Mouse (Mus musculus): Measurements from ENCODE around the gene Tmod2. TPM values are rescaled to one million over a fixed set of nuclear protein-coding genes. Genes with fewer than 3 reads are reported as not detected.

The Tmod2 gene
- polyA plus RNA-seq, 1 experiment from 2014 or later: 17.1 TPM

- WGBS: 26% methylated on average over 16 of the region's 16 CpGs
- Histone ChIP-seq H3K36me3 (ENCODE audit: control insufficient read depth, insufficient read depth, low read length) (no peaks in the 10 kb centered on the region), H3K27me3 (ENCODE audit: control insufficient read depth, insufficient read depth, low read length) (peaks cover 4% of the 10 kb centered on the region; the same call in 1 of the 2 replicates), H3K27ac (ENCODE audit: low read length) (no peak overlapping the region), H3K9me3 (replicated peaks; ENCODE audit: control insufficient read depth, low read length) (no peaks in the 10 kb centered on the region), H3K4me2 (ENCODE audit: low read depth, low read length) (peak overlapping the region; percentile 85), H3K4me3 (replicated peaks; ENCODE audit: low read length) (peak overlapping the region; percentile 72), H3K9ac (ENCODE audit: low read length) (no peak overlapping the region), H3K4me1 (ENCODE audit: control insufficient read depth, insufficient read depth, low read length) (peaks cover 3% of the 10 kb centered on the region; the same call in 1 of the 2 replicates)
- no peak for ATAC-seq (ENCODE audit: insufficient read depth, low FRiP score)
These were observed 1.2 kb downstream of the Tmod2 start for GRCm38 (mm10) chr9:75609965-75610364.

GRCm38 (mm10) chr9:75609505-75609904, 1.6 kb downstream of the Tmod2 start:
- H3K4me2 ChIP-seq (ENCODE audit: low read depth, low read length): no peak overlapping the region
- whole genome bisulfite sequencing: 47% methylated on average over 1 of the region's 1 CpGs
- no peak overlapping the region for H3K9ac ChIP-seq (ENCODE audit: low read length)
- H3K4me3 ChIP-seq (replicated peaks; ENCODE audit: low read length): no peak overlapping the region
- H3K9me3 ChIP-seq (replicated peaks; ENCODE audit: control insufficient read depth, low read length): no peaks in the 10 kb centered on the region
- H3K4me1 ChIP-seq (ENCODE audit: control insufficient read depth, insufficient read depth, low read length): peaks cover 3% of the 10 kb centered on the region; the same call in 1 of the 2 replicates
- no peak for ATAC-seq (ENCODE audit: insufficient read depth, low FRiP score)
- H3K27me3 ChIP-seq (ENCODE audit: control insufficient read depth, insufficient read depth, low read length): peaks cover 4% of the 10 kb centered on the region; the same call in 1 of the 2 replicates
- H3K27ac ChIP-seq (ENCODE audit: low read length): no peak overlapping the region
- H3K36me3 ChIP-seq (ENCODE audit: control insufficient read depth, insufficient read depth, low read length): no peaks in the 10 kb centered on the region

GRCm38 (mm10) chr9:75607496-75607895, 3.6 kb downstream of the Tmod2 start:
- ATAC-seq (ENCODE audit: insufficient read depth, low FRiP score): no peak
- Histone ChIP-seq H3K9ac (ENCODE audit: low read length) (no peak overlapping the region), H3K27ac (ENCODE audit: low read length) (no peak overlapping the region), H3K27me3 (ENCODE audit: control insufficient read depth, insufficient read depth, low read length) (peaks cover 4% of the 10 kb centered on the region; the same call in 1 of the 2 replicates), H3K4me3 (replicated peaks; ENCODE audit: low read length) (no peak overlapping the region), H3K4me1 (ENCODE audit: control insufficient read depth, insufficient read depth, low read length) (peaks cover 3% of the 10 kb centered on the region; the same call in 1 of the 2 replicates), H3K9me3 (replicated peaks; ENCODE audit: control insufficient read depth, low read length) (no peaks in the 10 kb centered on the region), H3K36me3 (ENCODE audit: control insufficient read depth, insufficient read depth, low read length) (no peaks in the 10 kb centered on the region), H3K4me2 (ENCODE audit: low read depth, low read length) (no peak overlapping the region)
- 91% methylated on average over 4 of the region's 4 CpGs for WGBS

- WGBS: 22% methylated on average over 12 of the region's 12 CpGs
- H3K9ac ChIP-seq (ENCODE audit: low read length): no peak overlapping the region
- H3K27ac ChIP-seq (ENCODE audit: low read length): no peak overlapping the region
- no peak for ATAC-seq (ENCODE audit: insufficient read depth, low FRiP score)
- H3K27me3 ChIP-seq (ENCODE audit: control insufficient read depth, insufficient read depth, low read length): no peaks in the 10 kb centered on the region
- H3K4me2 ChIP-seq (ENCODE audit: low read depth, low read length): peak overlapping the region; percentile 31
- H3K4me3 ChIP-seq (replicated peaks; ENCODE audit: low read length): no peak overlapping the region
- H3K36me3 ChIP-seq (ENCODE audit: control insufficient read depth, insufficient read depth, low read length): no peaks in the 10 kb centered on the region
- H3K9me3 ChIP-seq (replicated peaks; ENCODE audit: control insufficient read depth, low read length): no peaks in the 10 kb centered on the region
- H3K4me1 ChIP-seq (ENCODE audit: control insufficient read depth, insufficient read depth, low read length): no peaks in the 10 kb centered on the region; the same call in 1 of the 2 replicates
These were observed 9.6 kb downstream of the Tmod2 start for GRCm38 (mm10) chr9:75601510-75601909.

- ATAC-seq (ENCODE audit: insufficient read depth, low FRiP score): peak; percentile 31; the same call in 1 of the 2 replicates
- Histone ChIP-seq H3K9ac (ENCODE audit: low read length) (no peak overlapping the region), H3K27me3 (ENCODE audit: control insufficient read depth, insufficient read depth, low read length) (no peaks in the 10 kb centered on the region), H3K36me3 (ENCODE audit: control insufficient read depth, insufficient read depth, low read length) (no peaks in the 10 kb centered on the region), H3K4me1 (ENCODE audit: control insufficient read depth, insufficient read depth, low read length) (no peaks in the 10 kb centered on the region; the same call in 1 of the 2 replicates), H3K9me3 (replicated peaks; ENCODE audit: control insufficient read depth, low read length) (no peaks in the 10 kb centered on the region), H3K27ac (ENCODE audit: low read length) (no peak overlapping the region), H3K4me3 (replicated peaks; ENCODE audit: low read length) (no peak overlapping the region), H3K4me2 (ENCODE audit: low read depth, low read length) (no peak overlapping the region)
- WGBS: 60% methylated on average over 7 of the region's 7 CpGs
These were observed 10.8 kb downstream of the Tmod2 start for GRCm38 (mm10) chr9:75600166-75600934.

- H3K4me2 ChIP-seq (ENCODE audit: low read depth, low read length): no peak overlapping the region
- H3K27ac ChIP-seq (ENCODE audit: low read length): peak overlapping the region; percentile 14; the same call in 1 of the 2 replicates
- no peak overlapping the region for H3K9ac ChIP-seq (ENCODE audit: low read length)
- 37% methylated on average over 5 of the region's 5 CpGs for WGBS
- ATAC-seq (ENCODE audit: insufficient read depth, low FRiP score): peak; percentile 63; the same call in 1 of the 2 replicates
- H3K4me1 ChIP-seq (ENCODE audit: control insufficient read depth, insufficient read depth, low read length): no peaks in the 10 kb centered on the region; the same call in 1 of the 2 replicates
- H3K9me3 ChIP-seq (replicated peaks; ENCODE audit: control insufficient read depth, low read length): no peaks in the 10 kb centered on the region
- no peaks in the 10 kb centered on the region for H3K27me3 ChIP-seq (ENCODE audit: control insufficient read depth, insufficient read depth, low read length)
- no peaks in the 10 kb centered on the region for H3K36me3 ChIP-seq (ENCODE audit: control insufficient read depth, insufficient read depth, low read length)
- no peak overlapping the region for H3K4me3 ChIP-seq (replicated peaks; ENCODE audit: low read length)
These were observed 11.8 kb downstream of the Tmod2 start for GRCm38 (mm10) chr9:75599191-75599841.

- H3K4me1 ChIP-seq (ENCODE audit: control insufficient read depth, insufficient read depth, low read length): no peaks in the 10 kb centered on the region; the same call in 1 of the 2 replicates
- no peaks in the 10 kb centered on the region for H3K27me3 ChIP-seq (ENCODE audit: control insufficient read depth, insufficient read depth, low read length)
- H3K9me3 ChIP-seq (replicated peaks; ENCODE audit: control insufficient read depth, low read length): no peaks in the 10 kb centered on the region
- no peak overlapping the region for H3K4me2 ChIP-seq (ENCODE audit: low read depth, low read length)
- no peak overlapping the region for H3K4me3 ChIP-seq (replicated peaks; ENCODE audit: low read length)
- no peak for ATAC-seq (ENCODE audit: insufficient read depth, low FRiP score)
- H3K27ac ChIP-seq (ENCODE audit: low read length): no peak overlapping the region
- WGBS: 82% methylated on average over 4 of the region's 4 CpGs
- H3K36me3 ChIP-seq (ENCODE audit: control insufficient read depth, insufficient read depth, low read length): no peaks in the 10 kb centered on the region
- no peak overlapping the region for H3K9ac ChIP-seq (ENCODE audit: low read length)
These were observed 13.5 kb downstream of the Tmod2 start for GRCm38 (mm10) chr9:75597596-75597995.

- no peaks in the 10 kb centered on the region; the same call in 1 of the 2 replicates for H3K4me1 ChIP-seq (ENCODE audit: control insufficient read depth, insufficient read depth, low read length)
- H3K9ac ChIP-seq (ENCODE audit: low read length): no peak overlapping the region
- no peak overlapping the region for H3K4me3 ChIP-seq (replicated peaks; ENCODE audit: low read length)
- 85% methylated on average over 13 of the region's 13 CpGs for WGBS
- no peaks in the 10 kb centered on the region for H3K27me3 ChIP-seq (ENCODE audit: control insufficient read depth, insufficient read depth, low read length)
- no peak overlapping the region for H3K27ac ChIP-seq (ENCODE audit: low read length)
- no peak for ATAC-seq (ENCODE audit: insufficient read depth, low FRiP score)
- H3K36me3 ChIP-seq (ENCODE audit: control insufficient read depth, insufficient read depth, low read length): no peaks in the 10 kb centered on the region
- H3K9me3 ChIP-seq (replicated peaks; ENCODE audit: control insufficient read depth, low read length): no peaks in the 10 kb centered on the region
- no peak overlapping the region for H3K4me2 ChIP-seq (ENCODE audit: low read depth, low read length)
These were observed 14.1 kb downstream of the Tmod2 start for GRCm38 (mm10) chr9:75597036-75597435.

GRCm38 (mm10) chr9:75593481-75593880, 17.6 kb downstream of the Tmod2 start:
- H3K4me2 ChIP-seq (ENCODE audit: low read depth, low read length): no peak overlapping the region
- no peak overlapping the region for H3K9ac ChIP-seq (ENCODE audit: low read length)
- no peak overlapping the region for H3K4me3 ChIP-seq (replicated peaks; ENCODE audit: low read length)
- 88% methylated on average over 5 of the region's 5 CpGs for WGBS
- no peak for ATAC-seq (ENCODE audit: insufficient read depth, low FRiP score)
- H3K27ac ChIP-seq (ENCODE audit: low read length): no peak overlapping the region
- no peaks in the 10 kb centered on the region for H3K4me1 ChIP-seq (ENCODE audit: control insufficient read depth, insufficient read depth, low read length)
- H3K9me3 ChIP-seq (replicated peaks; ENCODE audit: control insufficient read depth, low read length): no peaks in the 10 kb centered on the region
- H3K27me3 ChIP-seq (ENCODE audit: control insufficient read depth, insufficient read depth, low read length): no peaks in the 10 kb centered on the region
- no peaks in the 10 kb centered on the region for H3K36me3 ChIP-seq (ENCODE audit: control insufficient read depth, insufficient read depth, low read length)

Data from stomach, embryonic 16.5 days (tissue).